Mouse (Mus musculus) heart, adult 2 months (tissue): Measurements from ENCODE around the gene Ripor3.

Experiments used
- CTCF ChIP-seq: fragments of 200-600 bp; IDR thresholded peaks from 2 replicates; pipeline ENCODE4 v1.8.1; 2022; ENCODE audit warnings: antibody characterized with exemption, mild to moderate bottlenecking, moderate library complexity
- POLR2A ChIP-seq: fragments of 200-500 bp; IDR thresholded peaks from 2 replicates; pipeline ENCODE4 v1.6.1; 2011; ENCODE audit warnings: mild to moderate bottlenecking, low read depth, low read length, control low read depth; ENCODE audit not compliant: insufficient read depth

DNA sequence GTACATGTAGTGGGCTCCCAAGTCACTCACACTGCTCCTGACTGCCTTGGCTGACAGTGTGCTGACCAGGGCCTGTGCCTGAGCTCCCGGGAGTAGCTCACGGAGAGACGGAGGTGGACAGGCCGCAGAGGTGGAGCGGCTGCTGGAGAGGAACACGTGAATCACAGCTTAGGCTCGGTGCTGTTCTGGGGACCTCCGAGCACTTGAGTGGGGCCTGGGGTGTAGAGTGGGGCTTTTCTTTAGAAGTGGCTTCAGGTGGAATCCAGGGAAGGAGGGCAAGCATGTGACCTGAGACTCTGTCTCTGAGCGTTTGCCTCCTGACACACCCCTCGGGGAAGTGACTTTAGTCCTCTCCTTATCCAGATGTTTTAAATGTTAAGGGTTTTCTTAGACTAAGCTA, 56.6 kb downstream of the Ripor3 start:
- TF ChIP-seq POLR2A: no peak
- TF ChIP-seq CTCF: no peak
